Mouse (Mus musculus) ovary, adult 10 weeks (tissue): ENCODE results near the gene Zfp456. TPM values are rescaled to one million over a fixed set of nuclear protein-coding genes. Genes with fewer than 3 reads are reported as not detected.

ENCODE experiments used
- polyA plus RNA-seq: library from polyadenylated mRNA; stranded (reverse); fragments of 350-450 nt; fragmentation: Illumina TruSeq; extraction: RNeasy Lipid Tissue Mini Kit (QIAGEN cat#74804); gene quantifications from one replicate; pipeline ENCODE4 v1.2.3, GENCODE M21; 2014

The Zfp456 gene
- polyA plus RNA-seq, result 17.6 TPM

GRCm38 (mm10) chr13:67375050-67375911 is at the start of gene Zfp456, which contains the start of gene Gm28041:
Gene Zfp456 (minus strand): TSS chr13:67375810.
Gene Gm28041 (minus strand): TSS chr13:67375733.

DNA sequence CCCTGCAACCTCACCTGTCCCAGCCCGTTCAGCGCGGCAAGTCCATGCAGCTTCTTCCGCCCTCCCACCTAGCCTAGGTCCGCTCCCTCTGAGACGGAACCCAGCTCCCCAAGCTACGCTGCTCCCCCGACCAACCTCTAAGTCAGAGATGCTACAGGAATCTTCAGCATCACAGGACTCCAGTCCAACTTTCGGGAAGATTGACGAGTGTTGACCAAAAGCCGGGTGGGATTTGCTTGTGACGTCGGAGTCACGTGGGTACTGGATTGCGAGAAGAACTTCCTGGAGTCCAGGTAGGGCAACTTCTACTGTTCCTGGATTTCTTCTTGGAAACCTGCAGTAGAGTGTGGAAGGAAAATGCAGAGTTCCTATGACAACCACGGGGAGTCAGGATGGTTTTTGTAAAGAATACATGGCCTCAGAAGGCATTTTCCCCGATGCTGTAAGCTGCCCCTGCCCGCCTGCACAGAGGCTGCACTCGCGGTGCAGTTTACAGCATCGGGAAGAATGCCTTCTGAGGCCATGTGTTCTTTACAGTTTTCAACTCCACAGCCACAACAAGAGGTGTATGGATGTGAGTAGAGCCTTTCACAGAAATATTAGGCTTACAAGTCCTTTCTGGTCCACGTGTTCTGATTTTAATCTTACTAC is 45.7 kb upstream of the Zfp456 start, which contains the start of gene Zfp459:
TSS of gene Zfp459 (minus strand) at position 212 of the 651 bp plus-strand sequence.

GRCm38 (mm10) chr13:67399183-67399903 is 23.7 kb upstream of the Zfp456 start, which contains the start of gene Zfp429:
Gene Zfp429 (minus strand): TSS chr13:67399819.

GRCm38 (mm10) chr13:67360131-67360744 is 15.4 kb downstream of the Zfp456 start, which contains the start of the genes Gm28044 and Zfp953:
Gene Gm28044 (minus strand): TSS chr13:67360536.
Gene Zfp953 (minus strand): TSS chr13:67360605.

GRCm38 (mm10) chr13:67332019-67332724 is 43.4 kb downstream of the Zfp456 start, which contains the start of gene Zfp595:
Gene Zfp595 (minus strand): TSS chr13:67332570.

Other genes with a start within 250 kb of the Zfp456 start
- gene Rsl1, start 202.6 kb downstream of the Zfp456 start, polyA plus RNA-seq, result 42.0 TPM
- 23.7 TPM for gene Zfp455, start 181.3 kb downstream of the Zfp456 start, polyA plus RNA-seq
- 11.5 TPM for gene Zfp458, start 97.3 kb downstream of the Zfp456 start, polyA plus RNA-seq
- gene Zfp457, start 69.3 kb downstream of the Zfp456 start, polyA plus RNA-seq, result 0.63 TPM
- gene Zfp595, start 43.2 kb downstream of the Zfp456 start, polyA plus RNA-seq, result 39.4 TPM
- not detected for gene Gm28044, start 15.3 kb downstream of the Zfp456 start, polyA plus RNA-seq
- 26.2 TPM for gene Zfp953, start 15.2 kb downstream of the Zfp456 start, polyA plus RNA-seq
- gene Gm28041, start 77 bp downstream of the Zfp456 start, polyA plus RNA-seq, result not detected
- gene Zfp429, start 24.0 kb upstream of the Zfp456 start, polyA plus RNA-seq, result 37.0 TPM
- 6.3 TPM for gene Zfp459, start 45.6 kb upstream of the Zfp456 start, polyA plus RNA-seq
- gene Zfp874a, start 75.8 kb upstream of the Zfp456 start, polyA plus RNA-seq, result 88.4 TPM
- 66.5 TPM for gene Zfp874b, start 108.4 kb upstream of the Zfp456 start, polyA plus RNA-seq
- 64.3 TPM for gene Zfp58, start 124.7 kb upstream of the Zfp456 start, polyA plus RNA-seq
- gene Gm26965, start 150.3 kb upstream of the Zfp456 start, polyA plus RNA-seq, result not detected
- gene Zfp87, start 150.4 kb upstream of the Zfp456 start, polyA plus RNA-seq, result 47.2 TPM
- gene Zfp748, start 178.0 kb upstream of the Zfp456 start, polyA plus RNA-seq, result 57.5 TPM
- gene Zfp729b, start 233.9 kb upstream of the Zfp456 start, polyA plus RNA-seq, result 61.4 TPM